Mouse (Mus musculus) CH12F3 (cell line): ENCODE data around the gene Fam155a.

Source experiments
- in situ Hi-C: fragments of 300-500 bp; cut with MboI; formaldehyde crosslinking; loops from 2 replicates; pipeline ENCODE4 v1.14.3; 2020; ENCODE audit warnings: low sequenced_read_pairs

Gene Fam155a

DNA sequence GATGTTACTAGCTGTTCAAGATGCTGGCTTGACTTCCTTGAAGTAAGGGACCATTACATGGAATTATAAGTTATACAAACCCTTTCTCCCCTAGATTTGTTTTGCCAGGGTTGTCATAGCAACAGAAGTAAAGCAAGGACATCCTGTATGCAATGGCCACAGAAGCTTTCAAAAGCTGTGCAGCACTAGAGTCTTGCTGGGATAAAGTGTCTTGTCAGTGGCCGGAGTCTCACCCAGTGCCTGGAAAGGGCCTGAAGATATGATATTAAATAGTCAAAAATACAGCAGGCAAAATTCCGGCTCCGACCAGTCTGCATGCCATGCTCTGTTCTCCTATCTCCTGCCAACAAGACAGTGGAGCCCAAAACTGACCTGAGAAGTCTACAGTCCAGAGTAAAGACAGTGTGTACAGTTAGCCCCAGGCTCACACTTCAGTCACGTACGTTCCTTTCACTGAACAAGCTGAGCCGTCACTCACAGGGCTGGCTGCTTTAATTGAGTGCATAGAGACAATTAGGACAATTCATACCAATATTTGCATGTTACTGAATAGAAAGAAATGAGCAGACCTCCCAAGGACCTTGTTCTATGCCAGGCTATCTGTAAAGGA, 467.3 kb downstream of the Fam155a start:
- in situ Hi-C loops = no loop called here

DNA sequence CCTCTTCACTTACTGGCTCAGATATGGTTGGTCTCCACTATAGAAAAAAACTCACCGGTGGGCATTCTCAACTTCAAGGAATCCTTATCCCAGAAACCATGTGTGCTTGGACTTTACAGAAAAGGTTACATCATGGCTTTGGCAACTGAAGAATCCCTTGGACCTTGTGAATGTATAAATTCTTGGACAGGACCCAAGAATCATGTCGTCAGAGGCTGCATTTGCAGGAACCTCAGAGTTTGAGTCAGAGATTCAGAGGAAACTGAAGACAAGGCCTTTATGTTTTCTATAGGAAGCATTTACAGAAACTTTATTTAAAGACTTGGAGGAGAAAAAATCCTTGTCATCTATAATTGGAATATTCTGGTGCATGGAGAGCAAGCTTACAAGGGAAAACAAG, 475.9 kb downstream of the Fam155a start:
- in situ Hi-C loops = no loop called here

DNA sequence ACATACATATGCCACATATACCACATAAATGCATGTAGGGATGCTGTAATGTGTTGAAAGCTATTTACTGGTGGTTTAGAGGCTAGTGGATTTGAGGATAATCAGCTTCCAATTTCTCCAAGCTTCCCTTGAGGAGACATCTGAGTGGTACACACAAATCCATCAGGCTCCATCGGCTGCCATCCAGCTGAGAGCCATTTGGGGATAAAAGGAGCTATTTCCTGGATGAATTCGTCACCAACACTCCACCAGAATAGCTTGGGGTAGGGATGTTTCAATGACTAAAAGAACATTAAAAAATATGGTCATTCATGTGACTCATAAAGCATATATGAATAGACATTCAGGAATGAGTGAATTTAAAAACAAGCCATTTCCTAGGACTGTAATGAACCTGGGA, 478.4 kb downstream of the Fam155a start:
- in situ Hi-C loops = no loop called here

DNA sequence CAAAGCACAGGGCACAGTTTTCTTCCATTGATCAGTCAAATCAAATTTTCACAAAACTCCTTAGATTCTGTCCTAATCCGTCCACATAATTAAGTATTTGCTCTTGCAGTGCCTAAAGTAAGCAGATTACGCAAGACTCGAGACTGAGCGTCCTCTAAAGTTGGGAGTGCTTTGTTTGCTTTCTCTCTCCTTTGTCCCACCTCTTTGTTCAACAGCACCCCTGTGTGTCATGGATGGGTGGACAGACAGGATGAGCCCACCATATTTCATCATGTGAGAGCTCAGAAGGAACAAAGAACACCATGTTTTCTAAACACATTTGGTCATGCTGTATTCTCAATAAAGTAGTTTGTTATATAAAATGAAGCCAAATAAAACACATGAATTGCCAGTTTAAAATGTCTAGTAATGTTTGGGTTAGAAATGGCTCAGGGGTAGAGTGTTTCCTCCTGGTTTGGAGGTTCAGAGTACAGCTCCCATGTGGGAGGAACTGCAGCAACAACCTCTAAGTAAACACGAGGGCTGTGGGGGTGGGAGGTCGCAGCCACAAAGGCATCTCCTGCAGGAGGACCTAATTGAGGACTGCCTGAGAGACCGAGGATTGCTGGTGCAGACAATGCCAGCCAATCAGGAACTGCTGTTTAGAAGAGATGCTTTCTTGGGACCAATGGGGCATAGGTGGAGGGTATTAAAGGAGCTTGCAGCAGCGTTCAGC, 482.8 kb downstream of the Fam155a start:
- in situ Hi-C loops = no loop called here

DNA sequence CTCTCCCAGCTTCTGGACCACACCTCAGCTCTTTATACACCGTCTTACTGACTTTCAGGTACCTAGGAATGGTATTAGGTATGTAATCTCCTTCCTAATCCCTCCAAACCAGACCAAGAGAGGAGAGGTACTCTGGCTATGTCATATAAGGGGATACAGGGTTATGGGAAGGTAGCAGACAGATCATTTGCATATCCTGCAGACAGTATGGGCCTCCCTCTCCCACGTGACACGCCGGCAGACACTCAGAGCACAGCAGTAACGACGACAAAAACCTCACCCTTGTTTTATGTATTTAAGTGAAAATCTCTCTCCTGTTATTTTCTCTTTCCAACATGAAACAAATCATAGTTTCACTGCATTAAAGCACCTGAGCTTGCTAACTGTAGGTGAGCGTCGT, 496.8 kb downstream of the Fam155a start:
- in situ Hi-C loops = no loop called here

DNA sequence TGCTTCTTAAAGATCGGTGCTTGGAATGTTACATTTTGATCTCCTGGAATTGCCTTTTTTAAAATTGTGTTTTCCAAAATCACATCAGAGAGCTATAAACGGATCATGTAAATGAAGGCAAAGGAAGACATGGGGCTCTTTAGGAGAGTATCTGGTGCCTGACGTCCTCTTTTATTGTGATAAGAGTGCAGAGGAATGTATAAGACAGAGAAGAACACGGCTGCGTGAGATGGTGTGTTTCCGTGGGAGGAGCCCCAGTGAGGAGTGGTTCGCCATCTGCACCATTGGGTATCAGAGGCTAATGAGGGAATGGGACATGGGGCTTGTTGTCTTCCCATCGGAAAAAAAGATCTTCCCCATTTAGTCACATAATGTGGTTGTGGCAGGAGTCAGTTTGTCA, 506.6 kb downstream of the Fam155a start:
- in situ Hi-C loops = no loop called here

DNA sequence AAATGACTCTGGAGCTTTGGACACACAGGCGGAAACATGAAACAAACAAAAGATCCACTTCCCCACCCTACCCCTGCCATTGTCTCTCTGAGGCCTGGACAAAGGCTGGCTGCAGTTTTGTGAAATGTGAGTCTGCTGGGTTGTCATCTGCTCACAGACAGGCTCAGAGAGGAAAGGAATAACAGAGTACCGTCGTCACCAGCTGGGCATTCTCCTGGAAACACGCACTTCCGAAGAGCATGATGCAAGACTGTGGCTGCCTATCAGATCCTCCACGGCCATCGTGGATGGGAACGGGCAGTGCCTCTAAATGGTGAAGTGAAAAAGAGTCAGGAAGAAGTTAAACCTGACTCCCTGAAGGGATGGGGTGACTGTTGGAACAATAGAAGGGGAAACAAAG, 509.4 kb downstream of the Fam155a start:
- in situ Hi-C loops = no loop called here

DNA sequence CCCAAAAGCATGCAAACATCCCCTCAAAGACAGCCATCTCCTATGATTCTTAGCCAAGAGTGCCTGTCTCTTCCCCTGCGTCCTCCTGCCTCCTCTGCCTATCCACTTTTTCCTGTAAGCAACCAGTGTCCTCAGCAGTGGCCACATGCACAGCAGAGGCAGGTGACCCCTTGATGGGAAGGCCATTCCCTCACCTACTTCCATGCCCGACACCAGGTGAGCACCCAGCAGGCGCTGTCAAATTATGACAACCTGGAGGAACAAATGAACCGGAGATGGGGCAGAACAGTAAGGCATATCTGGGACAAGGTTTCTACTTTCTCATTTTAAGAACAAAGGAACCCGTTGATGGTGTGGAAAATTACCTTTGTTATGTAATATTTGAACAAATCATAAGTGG, 515.6 kb downstream of the Fam155a start:
- in situ Hi-C loops = no loop called here

DNA sequence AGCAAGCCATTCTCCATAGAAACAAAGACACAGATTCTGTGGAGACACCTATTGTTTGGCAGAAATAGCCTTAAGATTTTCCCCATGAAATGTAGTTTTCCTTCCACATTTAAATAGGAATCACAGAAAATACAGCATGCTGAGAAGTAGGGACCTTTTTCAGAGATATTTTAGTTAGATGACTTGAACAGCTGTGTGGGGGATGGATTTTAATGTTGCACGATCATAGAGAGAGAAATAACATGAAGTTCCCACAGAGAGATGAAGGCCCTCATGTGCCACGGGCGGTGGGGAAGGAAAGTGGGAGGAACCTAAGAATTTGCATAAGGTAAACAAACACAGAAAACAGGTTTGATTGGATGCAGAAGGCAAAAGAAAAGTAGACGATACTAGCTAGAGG, 518.0 kb downstream of the Fam155a start:
- in situ Hi-C loops = no loop called here

DNA sequence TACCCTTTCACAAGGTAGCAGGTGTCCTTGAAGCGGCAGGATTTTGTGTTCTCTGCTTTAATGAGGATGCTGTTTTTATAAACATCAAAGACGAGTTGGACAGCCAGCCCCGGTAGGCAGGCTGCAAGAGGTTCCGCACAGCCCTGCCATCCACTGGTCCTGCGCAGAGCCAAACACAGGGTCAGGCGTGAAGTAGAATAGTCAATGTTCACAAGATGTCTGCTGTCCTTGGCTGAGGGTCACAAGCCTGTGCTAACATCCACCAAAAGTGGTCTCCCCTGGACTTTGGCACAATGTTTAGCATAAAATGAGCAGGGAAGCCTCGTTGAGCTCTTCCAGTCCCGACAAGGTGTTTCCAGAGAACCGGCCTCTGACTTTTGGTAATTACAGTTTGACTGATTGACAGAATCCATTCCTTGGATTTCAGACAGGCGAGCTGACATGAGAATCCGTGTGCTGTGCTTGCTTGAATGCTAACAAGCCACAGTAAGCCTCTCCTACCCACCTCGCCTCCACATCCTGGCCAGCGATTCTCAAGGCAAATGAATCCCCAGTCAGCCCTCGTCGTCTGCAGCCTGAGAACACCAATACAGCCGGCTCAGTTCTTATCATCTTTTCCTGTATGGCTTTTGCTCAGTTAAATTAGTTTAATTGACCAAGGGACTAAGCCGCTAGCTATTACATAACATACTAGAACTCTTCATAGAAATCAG, 522.7 kb downstream of the Fam155a start:
- in situ Hi-C loops = no loop called here

DNA sequence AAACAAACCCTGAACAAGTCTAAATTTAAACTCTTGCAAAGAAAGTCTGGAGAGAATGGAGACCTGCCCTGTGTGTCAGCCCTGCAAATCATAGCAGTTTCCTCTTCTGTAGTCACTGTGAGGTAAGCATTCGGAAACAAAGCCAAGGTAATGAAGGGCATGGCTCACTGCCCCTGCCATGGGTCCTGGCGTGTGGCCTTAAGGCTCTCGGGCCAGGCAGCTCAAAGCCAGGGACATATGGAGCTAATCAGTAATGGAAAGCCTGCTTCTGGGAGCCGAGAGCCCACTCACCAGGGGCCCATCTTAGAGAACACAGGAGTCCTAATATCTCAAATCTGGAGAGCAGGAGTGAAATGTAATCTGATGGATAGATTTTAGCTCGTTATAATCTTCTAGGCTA, 525.0 kb downstream of the Fam155a start:
- in situ Hi-C loops = no loop called here

DNA sequence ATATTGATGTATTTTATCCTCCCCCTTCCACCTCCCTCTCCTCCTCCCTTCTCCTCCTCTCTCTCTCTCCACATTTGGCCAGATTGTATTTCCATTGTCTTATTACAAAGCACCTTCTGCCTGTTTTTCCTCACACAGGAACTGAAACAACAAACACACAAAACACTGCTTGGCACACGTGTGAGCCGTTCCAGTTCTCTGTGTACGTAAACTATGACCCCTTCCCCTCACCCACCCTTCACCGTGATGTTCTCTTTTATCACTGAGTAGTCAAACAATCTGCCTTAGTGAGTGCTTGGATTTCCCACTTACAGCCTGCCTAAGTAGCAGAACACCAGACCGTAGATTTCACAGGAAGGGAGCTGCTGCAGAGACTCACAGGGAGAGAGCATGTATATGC, 530.0 kb downstream of the Fam155a start:
- in situ Hi-C loops = no loop called here

DNA sequence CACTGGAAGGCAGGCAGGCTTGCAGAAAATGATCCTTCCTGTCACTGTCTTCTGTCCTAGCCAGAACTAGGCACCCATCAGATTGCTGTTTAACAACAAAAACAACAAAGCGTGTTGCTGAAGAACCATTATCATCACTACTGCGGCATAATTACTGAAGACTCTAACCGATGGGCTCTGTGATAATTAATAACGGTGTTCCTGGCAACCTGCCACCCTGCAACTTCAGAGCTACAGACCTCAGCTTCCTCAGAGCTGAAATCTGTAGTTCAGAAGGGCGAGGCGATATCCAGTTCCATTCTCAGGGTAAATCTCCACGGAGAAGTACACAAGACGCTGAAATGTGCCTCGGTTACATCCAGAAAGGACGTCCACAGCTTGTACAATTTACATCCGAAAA, 531.2 kb downstream of the Fam155a start:
- in situ Hi-C loops = no loop called here

DNA sequence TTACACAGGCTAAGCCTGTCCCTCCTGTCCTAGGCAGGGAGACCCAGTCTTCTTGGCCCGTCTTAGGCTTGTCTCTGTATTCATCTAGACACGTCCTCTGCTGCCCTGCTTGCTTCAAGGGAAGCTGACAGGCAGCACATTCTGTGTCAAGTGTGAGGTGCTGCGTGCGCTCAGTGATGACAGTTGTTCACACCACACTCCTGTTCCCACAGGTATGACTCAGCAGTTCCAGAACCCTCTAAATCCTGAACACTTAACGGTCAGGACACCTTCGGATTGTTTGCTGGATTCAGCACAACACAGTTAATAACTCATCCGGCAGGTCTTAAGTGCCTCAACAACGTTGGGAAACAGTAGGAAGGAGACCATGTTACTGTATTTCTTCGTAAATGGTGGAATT, 532.0 kb downstream of the Fam155a start:
- in situ Hi-C loops = no loop called here

DNA sequence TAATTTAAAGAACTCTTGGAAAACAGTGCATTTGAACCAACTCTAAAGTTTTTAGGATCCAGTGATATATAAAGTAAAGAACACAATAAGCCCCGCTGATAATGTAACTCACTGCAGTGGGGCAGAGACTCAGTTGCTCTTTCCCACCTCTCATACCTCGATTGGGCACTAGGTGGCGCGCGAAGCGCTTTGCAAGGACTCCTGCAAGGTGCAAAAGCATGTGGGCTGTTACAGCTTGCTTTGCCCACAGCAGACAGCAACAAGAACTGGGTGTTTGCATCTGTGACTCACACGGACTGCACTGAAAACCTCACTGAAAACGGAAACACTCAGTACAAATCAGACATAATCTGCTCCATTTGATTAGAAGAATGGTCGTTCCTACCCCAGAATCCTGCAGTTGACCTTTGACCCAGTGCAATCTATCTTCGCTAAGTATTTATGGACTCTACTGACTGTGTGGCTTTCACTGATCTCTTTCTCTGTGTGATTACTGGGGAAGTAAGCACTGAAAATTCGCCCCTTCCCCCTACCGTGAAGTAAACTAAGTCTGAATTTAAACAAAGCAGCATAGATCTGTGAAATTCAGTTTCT, 537.5 kb downstream of the Fam155a start:
- in situ Hi-C loops = no loop called here

DNA sequence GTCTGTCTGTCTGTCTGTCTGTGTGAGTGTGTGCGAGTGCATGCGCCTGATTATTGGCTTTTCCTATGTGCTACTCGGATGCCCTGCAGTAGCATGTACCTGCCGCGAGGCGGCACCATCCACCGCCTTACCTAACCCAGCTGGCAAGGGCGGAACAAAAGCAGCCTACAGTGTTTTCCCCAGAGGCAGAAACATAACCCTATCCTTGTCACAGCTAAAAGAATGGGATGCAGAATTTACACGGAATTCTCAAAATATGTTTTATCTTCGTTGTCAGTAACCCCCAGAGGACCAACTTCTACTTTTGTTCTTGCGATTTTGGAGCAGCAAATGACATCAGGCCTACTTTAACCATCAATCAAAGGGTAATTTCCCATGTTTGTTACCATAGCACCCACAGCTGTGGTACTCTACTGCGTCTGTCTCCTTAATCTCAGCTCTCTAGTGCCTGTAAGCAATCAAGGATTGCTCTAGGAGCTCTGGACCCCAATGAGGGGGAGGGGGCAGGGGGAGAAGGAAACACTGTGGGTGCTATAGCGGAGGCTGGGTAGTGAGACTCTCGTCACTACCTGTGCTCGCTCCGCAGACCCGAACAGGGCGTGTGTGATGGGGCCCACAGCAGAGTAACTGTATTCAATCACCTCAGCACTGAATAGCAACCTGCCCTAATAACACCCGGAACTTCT, 543.0 kb downstream of the Fam155a start:
- in situ Hi-C loops = no loop called here

DNA sequence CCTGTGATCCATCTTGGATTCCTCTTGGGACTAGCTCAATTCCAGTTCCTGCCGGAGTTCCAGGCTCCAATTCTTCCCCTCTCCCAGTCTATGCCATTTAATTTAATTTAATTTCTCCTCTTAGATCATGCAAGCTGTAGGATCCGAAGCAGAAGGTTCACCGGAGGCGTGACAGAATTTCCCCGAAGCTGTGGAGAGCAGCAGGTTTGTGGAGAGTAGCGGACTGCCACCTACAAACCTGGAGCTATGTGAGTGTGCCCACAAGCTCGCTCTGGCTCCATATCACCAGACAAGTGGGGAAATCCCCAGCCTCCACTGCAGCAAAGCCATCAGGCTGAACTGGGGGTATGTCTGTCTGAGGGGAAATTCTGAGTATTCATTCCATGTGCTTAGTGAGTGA, 544.2 kb downstream of the Fam155a start:
- in situ Hi-C loops = no loop called here

DNA sequence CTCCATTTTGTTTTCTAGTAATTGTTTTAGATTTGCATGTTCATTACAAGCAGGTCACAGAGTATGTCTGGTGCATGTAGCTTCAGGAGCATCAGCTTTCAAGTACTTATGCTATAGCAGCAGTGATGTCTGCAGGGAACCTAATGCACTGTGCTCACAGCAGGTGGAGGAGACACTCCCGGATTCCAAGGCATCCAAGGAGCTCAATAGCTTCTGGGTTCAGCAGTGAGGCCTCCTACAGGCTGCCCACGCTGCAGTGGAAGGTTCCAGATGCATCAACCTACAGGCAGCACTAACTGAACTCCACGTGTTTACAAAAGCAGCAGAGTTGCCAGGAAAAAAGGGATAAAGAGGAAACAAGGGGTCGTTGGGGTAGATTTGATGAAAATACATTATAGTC, 559.2 kb downstream of the Fam155a start:
- in situ Hi-C loops = no loop called here

DNA sequence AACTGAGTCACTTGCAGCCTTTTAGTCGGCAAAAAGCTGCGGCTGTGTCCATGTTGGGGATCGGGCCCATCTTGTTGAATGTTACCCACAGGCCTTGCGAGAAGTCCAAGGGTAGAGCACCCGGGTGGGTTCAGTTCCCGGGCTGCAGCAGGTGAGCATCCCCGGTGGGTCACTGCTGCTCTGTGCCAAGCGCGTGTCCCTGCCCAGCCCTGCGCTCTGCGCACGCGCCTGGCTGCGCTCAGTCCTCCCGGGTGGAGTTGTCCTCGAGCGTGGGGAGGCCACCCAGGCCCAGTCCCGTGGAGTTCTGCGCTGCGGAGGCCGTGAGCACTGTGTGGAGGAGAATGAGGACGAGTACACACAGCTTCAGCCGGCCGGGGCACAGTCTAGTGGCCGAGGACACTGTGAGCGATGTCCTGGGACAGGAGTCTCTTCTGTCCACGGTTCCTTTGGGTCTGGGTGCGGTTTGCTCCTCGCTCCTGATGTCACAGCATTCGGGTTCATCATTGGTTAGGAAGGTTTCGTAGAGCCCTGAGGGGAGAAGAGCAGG, 563.4 kb downstream of the Fam155a start:
- in situ Hi-C loops = no loop called here

DNA sequence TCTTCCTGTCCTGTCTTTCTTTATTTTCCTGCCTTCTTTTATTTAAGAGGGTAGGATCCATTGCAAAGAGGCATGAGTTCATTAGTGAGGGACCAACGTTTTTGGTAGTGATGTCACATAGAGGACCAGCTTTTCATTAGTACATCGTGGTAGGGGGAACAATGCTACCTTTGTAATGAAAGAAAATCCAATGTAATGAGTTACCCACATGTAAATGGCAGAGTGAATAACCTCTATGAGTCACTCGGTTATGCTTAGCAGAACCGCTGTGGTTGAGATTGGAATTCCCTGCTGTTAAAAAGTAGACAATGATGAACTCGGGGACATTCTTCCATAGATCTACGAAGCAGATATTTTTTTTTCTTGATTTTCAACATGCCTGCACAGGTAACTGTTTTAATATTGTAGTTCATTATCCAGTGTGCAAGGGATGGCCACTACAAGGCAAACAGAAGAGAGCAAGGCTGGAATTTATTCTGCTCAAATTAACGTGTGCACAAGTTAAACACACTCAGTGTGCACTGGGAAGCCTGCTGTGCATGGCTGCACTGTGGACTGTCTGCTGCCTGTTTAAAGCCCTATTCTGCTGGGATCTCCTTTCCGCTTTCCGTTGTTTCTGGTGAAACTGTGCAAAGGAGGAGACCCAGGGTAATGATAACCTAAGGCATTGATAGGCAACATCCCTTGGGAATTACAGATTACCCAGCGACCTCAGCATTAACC, 566.5 kb downstream of the Fam155a start:
- in situ Hi-C loops = no loop called here
